Mouse (Mus musculus) spleen, adult 2 months (tissue): ENCODE results near the gene Nek6.

Experiments
- CTCF ChIP-seq: fragments of 200-500 bp; IDR thresholded peaks from 2 replicates; pipeline ENCODE4 v1.5.1; 2011; ENCODE audit warnings: mild to moderate bottlenecking, inconsistent platforms; ENCODE audit not compliant: insufficient read depth, insufficient read length, insufficient replicate concordance; ENCODE audit errors: extremely low read depth
- POLR2A ChIP-seq: fragments of 200-500 bp; IDR thresholded peaks from 2 replicates; pipeline ENCODE4 v1.6.1; 2011; ENCODE audit warnings: low read depth, low read length, inconsistent platforms

GRCm38 (mm10) chr2:38574697-38575096 is 63.3 kb downstream of the Nek6 start:
- TF ChIP-seq CTCF (no peak), POLR2A (no peak)
